32 mouse cellular contexts compared by ENCODE assay signal in the genomic region with DNA sequence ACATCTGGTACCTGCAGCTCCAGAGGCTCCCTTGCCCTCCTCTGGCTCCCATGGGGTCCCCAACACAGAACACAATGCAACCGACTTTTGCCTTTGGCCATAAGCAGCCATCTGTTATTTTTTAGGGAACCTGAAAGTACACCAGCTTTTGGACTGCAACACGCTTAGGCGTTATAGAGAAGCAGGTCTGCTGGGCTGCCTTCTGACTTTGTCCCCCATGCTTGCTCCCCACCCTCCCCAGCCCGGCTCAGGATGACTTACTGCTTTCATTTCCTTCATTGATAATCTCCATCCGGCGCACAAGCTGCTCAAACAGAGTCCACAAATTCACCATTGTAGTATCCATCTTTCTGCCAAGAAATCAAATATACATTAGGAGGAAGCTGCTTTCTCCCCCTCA. TPM values are rescaled to one million over a fixed set of nuclear protein-coding genes. Genes with fewer than 3 reads are reported as not detected.
DNase-seq lines count a peak whose midpoint lies in the region; ATAC-seq and TF ChIP-seq lines count a peak whose summit lies in the region.
"Had no signal": no experiment of that assay in that cellular context is flagged by ENCODE, and none has a peak within 500 bp of the region (broad histone marks: within the 10 kb centered on the region; RNA-seq: fewer than 3 reads in every experiment).

No protein-coding gene starts in this region.

- intact Hi-C loops in left cerebral cortex, adult 2 months (cut with DNase I), result no loop called here

- TF ChIP-seq POLR2A in bone marrow, adult 2 months (IDR thresholded peaks at IDR 0.05; ENCODE audit: borderline replicate concordance, control insufficient read depth, low read depth, low read length), result no peak

- no peak overlapping the region for H3K4me3 ChIP-seq in hindbrain, embryonic 11.5 days (ENCODE audit: low read depth, low read length)
- H3K4me3 ChIP-seq in hindbrain, embryonic 16.5 days (ENCODE audit: low read length), result no peak overlapping the region
- H3K4me3 ChIP-seq in bone marrow, adult 2 months (replicated peaks; ENCODE audit: control insufficient read depth, low read depth, low read length), result no peak overlapping the region
- no peak overlapping the region for H3K4me3 ChIP-seq in hindbrain, embryonic 12.5 days
- H3K4me3 ChIP-seq in neural tube, embryonic 12.5 days, result no peak overlapping the region
- no peak overlapping the region for H3K4me3 ChIP-seq in left cerebral cortex, adult 2 months
- H3K4me3 ChIP-seq: forebrain, embryonic 10.5 days; heart, adult 2 months; heart, embryonic 13.5 days had no signal

- TF ChIP-seq CTCF in bone marrow, adult 2 months (IDR thresholded peaks at IDR 0.05; ENCODE audit: control insufficient read depth, insufficient read depth, low read length), result no peak
- no peak for TF ChIP-seq CTCF in left cerebral cortex, adult 2 months (IDR thresholded peaks at IDR 0.05)

- peak overlapping the region; percentile 42; the same call in 1 of the 2 replicates for H3K27ac ChIP-seq in hindbrain, embryonic 11.5 days (ENCODE audit: low read depth, low read length)
- no peak overlapping the region; the same call in 1 of the 2 replicates for H3K27ac ChIP-seq in hindbrain, embryonic 16.5 days (ENCODE audit: low read depth, low read length)
- peak overlapping the region; percentile 60; the same call in 1 of the 2 replicates for H3K27ac ChIP-seq in bone marrow, adult 2 months (ENCODE audit: control insufficient read depth, insufficient read depth, low read depth, low read length, poor library complexity)
- peak overlapping the region; percentile 70 for H3K27ac ChIP-seq in hindbrain, embryonic 12.5 days
- H3K27ac ChIP-seq in neural tube, embryonic 12.5 days, result peak overlapping the region; percentile 38; the same call in 1 of the 2 replicates
- H3K27ac ChIP-seq in left cerebral cortex, adult 2 months, result no peak overlapping the region
- H3K27ac ChIP-seq: forebrain, embryonic 10.5 days; heart, adult 2 months; heart, embryonic 13.5 days; macrophage had no signal

- no peaks in the 10 kb centered on the region for H3K9me3 ChIP-seq in hindbrain, embryonic 11.5 days (ENCODE audit: control insufficient read depth, low read length)
- no peaks in the 10 kb centered on the region for H3K9me3 ChIP-seq in hindbrain, embryonic 16.5 days (ENCODE audit: control insufficient read depth, low read length)
- H3K9me3 ChIP-seq in hindbrain, embryonic 12.5 days (replicated peaks), result no peaks in the 10 kb centered on the region
- H3K9me3 ChIP-seq in neural tube, embryonic 12.5 days, result no peaks in the 10 kb centered on the region
- H3K9me3 ChIP-seq: forebrain, embryonic 10.5 days; heart, embryonic 13.5 days had no signal

- H3K27me3 ChIP-seq in hindbrain, embryonic 11.5 days (ENCODE audit: control insufficient read depth, insufficient read depth, low read length), result no peaks in the 10 kb centered on the region
- no peaks in the 10 kb centered on the region for H3K27me3 ChIP-seq in hindbrain, embryonic 16.5 days (replicated peaks; ENCODE audit: control insufficient read depth, insufficient read depth, low read length)
- no peaks in the 10 kb centered on the region for H3K27me3 ChIP-seq in hindbrain, embryonic 12.5 days
- H3K27me3 ChIP-seq in neural tube, embryonic 12.5 days (replicated peaks), result no peaks in the 10 kb centered on the region
- H3K27me3 ChIP-seq: heart, embryonic 13.5 days; Patski had no signal

- no peaks in the 10 kb centered on the region for H3K36me3 ChIP-seq in hindbrain, embryonic 11.5 days (ENCODE audit: control insufficient read depth, insufficient read depth, low read length)
- no peaks in the 10 kb centered on the region for H3K36me3 ChIP-seq in hindbrain, embryonic 16.5 days (ENCODE audit: control insufficient read depth, insufficient read depth, low read length)
- peaks cover 29% of the 10 kb centered on the region for H3K36me3 ChIP-seq in hindbrain, embryonic 12.5 days
- peaks cover 22% of the 10 kb centered on the region for H3K36me3 ChIP-seq in neural tube, embryonic 12.5 days

- DNase-seq in hindbrain, embryonic 11.5 days (ENCODE audit: low spot score), result no peak
- no peak for DNase-seq in cerebellum, adult 9-10 months
- no peak for DNase-seq in left cerebral cortex, adult 2 months (ENCODE audit: extremely low spot score in 1 of 2, low spot score in 2 of 2)
- no peak for DNase-seq in spleen, adult 12 weeks (ENCODE audit: low spot score)
- DNase-seq: adrenal gland, postnatal 36 days; cerebellum, adult 11-12 months; cerebellum, postnatal 25 days; embryo, embryonic 11 days; forebrain, postnatal 0 days; gastrocnemius, postnatal 25 days; heart, adult 2 months; heart, postnatal 14 days; kidney, adult 18-20 months; kidney, postnatal 4 days; thymus, adult 18-20 months; thymus, postnatal 36 days had no signal

- ATAC-seq in hindbrain, embryonic 11.5 days (ENCODE audit: low FRiP score), result no peak
- ATAC-seq in hindbrain, embryonic 16.5 days, result no peak
- ATAC-seq in hindbrain, embryonic 12.5 days (ENCODE audit: low FRiP score), result no peak
- no peak for ATAC-seq in neural tube, embryonic 12.5 days (ENCODE audit: low FRiP score, low read depth)
- ATAC-seq: forebrain, postnatal 0 days; lung, postnatal 0 days; Patski had no signal

- peaks cover 8% of the 10 kb centered on the region for H3K4me1 ChIP-seq in hindbrain, embryonic 11.5 days (replicated peaks; ENCODE audit: control insufficient read depth, insufficient read depth, low read length)
- H3K4me1 ChIP-seq in hindbrain, embryonic 16.5 days (ENCODE audit: control insufficient read depth, insufficient read depth, low read depth, low read length), result peaks cover 19% of the 10 kb centered on the region
- peaks cover 1% of the 10 kb centered on the region; the same call in 1 of the 2 replicates for H3K4me1 ChIP-seq in bone marrow, adult 2 months (ENCODE audit: control insufficient read depth, insufficient read depth, low read length)
- H3K4me1 ChIP-seq in hindbrain, embryonic 12.5 days, result peaks cover 44% of the 10 kb centered on the region
- H3K4me1 ChIP-seq in neural tube, embryonic 12.5 days, result peaks cover 40% of the 10 kb centered on the region

- H3K9ac ChIP-seq in hindbrain, embryonic 11.5 days (ENCODE audit: low read depth, low read length), result no peak overlapping the region
- H3K9ac ChIP-seq in hindbrain, embryonic 16.5 days (ENCODE audit: low read depth, low read length), result no peak overlapping the region
- peak overlapping the region; percentile 36; the same call in 1 of the 2 replicates for H3K9ac ChIP-seq in hindbrain, embryonic 12.5 days
- H3K9ac ChIP-seq in neural tube, embryonic 12.5 days, result no peak overlapping the region
- H3K9ac ChIP-seq: forebrain, postnatal 0 days; heart, embryonic 13.5 days had no signal

- 76% methylated on average over 6 of the region's 6 CpGs for WGBS in hindbrain, embryonic 11.5 days
- WGBS in hindbrain, embryonic 16.5 days, result 59% methylated on average over 6 of the region's 6 CpGs
- 55% methylated on average over 6 of the region's 6 CpGs for WGBS in bone marrow, adult 2 months
- 66% methylated on average over 6 of the region's 6 CpGs for WGBS in hindbrain, embryonic 12.5 days
- 60% methylated on average over 6 of the region's 6 CpGs for WGBS in neural tube, embryonic 12.5 days

- H3K4me2 ChIP-seq in hindbrain, embryonic 11.5 days (replicated peaks; ENCODE audit: low read depth, low read length), result no peak overlapping the region
- H3K4me2 ChIP-seq in hindbrain, embryonic 16.5 days (ENCODE audit: low read length), result no peak overlapping the region; the same call in 1 of the 2 replicates
- no peak overlapping the region for H3K4me2 ChIP-seq in hindbrain, embryonic 12.5 days (replicated peaks)
- H3K4me2 ChIP-seq in neural tube, embryonic 12.5 days (replicated peaks), result peak overlapping the region; percentile 4; the same call in 1 of the 2 replicates
- H3K4me2 ChIP-seq: heart, embryonic 13.5 days had no signal

RNA-seq across cellular contexts. Expression of gene Racgap1, which starts 8.8 kb away (rescaled TPM):
- polyA plus RNA-seq in hindbrain, embryonic 11.5 days (2014; fragmentation: Nextera tagmentation; extraction: Ambion mirVana), result 161 and 202 TPM in 2 replicates
- 56.7 and 64.6 TPM in 2 replicates for polyA plus RNA-seq in hindbrain, embryonic 16.5 days (2015; fragmentation: Nextera tagmentation; extraction: Ambion mirVana)
- 57.9 and 66.4 TPM in 2 replicates for polyA plus RNA-seq in bone marrow, adult 2 months (2011; ENCODE audit: insufficient read depth, insufficient read length, low replicate concordance, missing spikeins)
- polyA plus RNA-seq in hindbrain, embryonic 12.5 days (2016; fragmentation: Nextera tagmentation; extraction: Ambion mirVana), result 177 and 185 TPM in 2 replicates
- 207 and 218 TPM in 2 replicates for polyA plus RNA-seq in neural tube, embryonic 12.5 days (2016; fragmentation: Nextera tagmentation; extraction: Ambion mirVana)
- total RNA-seq in left cerebral cortex, adult 2 months (2021), result 10 to 100 TPM in 1 of 2 experiments, 1 to 10 TPM in 1; 8.0 to 10.6 TPM

RNA-seq across cellular contexts. Expression of gene Asic1, which starts 27.5 kb away (rescaled TPM):
- polyA plus RNA-seq in hindbrain, embryonic 11.5 days (2014; fragmentation: Nextera tagmentation; extraction: Ambion mirVana), result 14.4 and 21.0 TPM in 2 replicates
- 45.1 and 59.4 TPM in 2 replicates for polyA plus RNA-seq in hindbrain, embryonic 16.5 days (2015; fragmentation: Nextera tagmentation; extraction: Ambion mirVana)
- 4.7 TPM in 1 of 2 replicates, not detected in the other for polyA plus RNA-seq in bone marrow, adult 2 months (2011; ENCODE audit: insufficient read depth, insufficient read length, low replicate concordance, missing spikeins)
- polyA plus RNA-seq in hindbrain, embryonic 12.5 days (2016; fragmentation: Nextera tagmentation; extraction: Ambion mirVana), result 48.6 and 61.6 TPM in 2 replicates
- polyA plus RNA-seq in neural tube, embryonic 12.5 days (2016; fragmentation: Nextera tagmentation; extraction: Ambion mirVana), result 54.3 and 62.6 TPM in 2 replicates
- total RNA-seq in left cerebral cortex, adult 2 months (2021), result 10 to 100 TPM; 66.7 to 81.0 TPM
- total RNA-seq: liver, adult 2 months had no signal

RNA-seq across cellular contexts. Expression of gene Aqp6, which starts 41.4 kb away (rescaled TPM):
- 1.0 and 1.7 TPM in 2 replicates for polyA plus RNA-seq in hindbrain, embryonic 11.5 days (2014; fragmentation: Nextera tagmentation; extraction: Ambion mirVana)
- polyA plus RNA-seq in hindbrain, embryonic 16.5 days (2015; fragmentation: Nextera tagmentation; extraction: Ambion mirVana), result 0.68 and 0.70 TPM in 2 replicates
- not detected in 2 replicates for polyA plus RNA-seq in bone marrow, adult 2 months (2011; ENCODE audit: insufficient read depth, insufficient read length, low replicate concordance, missing spikeins)
- 1.3 and 2.8 TPM in 2 replicates for polyA plus RNA-seq in hindbrain, embryonic 12.5 days (2016; fragmentation: Nextera tagmentation; extraction: Ambion mirVana)
- 0.60 and 1.1 TPM in 2 replicates for polyA plus RNA-seq in neural tube, embryonic 12.5 days (2016; fragmentation: Nextera tagmentation; extraction: Ambion mirVana)
- under 1 TPM; 0.61 to 0.70 TPM for total RNA-seq in left cerebral cortex, adult 2 months (2021)
- total RNA-seq: adrenal gland, adult 18-20 months; adrenal gland, postnatal 36 days; forebrain, postnatal 0 days; gastrocnemius, postnatal 25 days; heart, postnatal 14 days; layer of hippocampus, postnatal 10 days; liver, adult 2 months had no signal
- polyA plus RNA-seq: forebrain, embryonic 10.5 days; forebrain, postnatal 0 days; heart, embryonic 13.5 days; kidney, embryonic 16.5 days; limb, embryonic 11.5 days; liver, adult 2 months; liver, embryonic 16.5 days; lung, postnatal 0 days; macrophage; Patski; stomach, embryonic 16.5 days had no signal

RNA-seq across cellular contexts. Expression of gene Aqp5, which starts 52.0 kb away (rescaled TPM):
- 0.28 and 0.36 TPM in 2 replicates for polyA plus RNA-seq in hindbrain, embryonic 11.5 days (2014; fragmentation: Nextera tagmentation; extraction: Ambion mirVana)
- polyA plus RNA-seq in hindbrain, embryonic 16.5 days (2015; fragmentation: Nextera tagmentation; extraction: Ambion mirVana), result 0.70 and 0.95 TPM in 2 replicates
- not detected in 2 replicates for polyA plus RNA-seq in bone marrow, adult 2 months (2011; ENCODE audit: insufficient read depth, insufficient read length, low replicate concordance, missing spikeins)
- 2.4 and 2.7 TPM in 2 replicates for polyA plus RNA-seq in hindbrain, embryonic 12.5 days (2016; fragmentation: Nextera tagmentation; extraction: Ambion mirVana)
- polyA plus RNA-seq in neural tube, embryonic 12.5 days (2016; fragmentation: Nextera tagmentation; extraction: Ambion mirVana), result 2.3 and 2.9 TPM in 2 replicates
- total RNA-seq in left cerebral cortex, adult 2 months (2021), result under 1 TPM; 0.59 to 0.79 TPM
- total RNA-seq: gastrocnemius, postnatal 25 days had no signal
- polyA plus RNA-seq: forebrain, embryonic 10.5 days; limb, embryonic 11.5 days; liver, adult 2 months; macrophage; stomach, embryonic 16.5 days had no signal

RNA-seq across cellular contexts. Expression of gene Smarcd1, which starts 59.3 kb away (rescaled TPM):
- 99.1 and 103 TPM in 2 replicates for polyA plus RNA-seq in hindbrain, embryonic 11.5 days (2014; fragmentation: Nextera tagmentation; extraction: Ambion mirVana)
- 71.7 and 86.2 TPM in 2 replicates for polyA plus RNA-seq in hindbrain, embryonic 16.5 days (2015; fragmentation: Nextera tagmentation; extraction: Ambion mirVana)
- 10.1 and 10.7 TPM in 2 replicates for polyA plus RNA-seq in bone marrow, adult 2 months (2011; ENCODE audit: insufficient read depth, insufficient read length, low replicate concordance, missing spikeins)
- polyA plus RNA-seq in hindbrain, embryonic 12.5 days (2016; fragmentation: Nextera tagmentation; extraction: Ambion mirVana), result 123 and 141 TPM in 2 replicates
- 142 and 146 TPM in 2 replicates for polyA plus RNA-seq in neural tube, embryonic 12.5 days (2016; fragmentation: Nextera tagmentation; extraction: Ambion mirVana)
- 100 to 1,000 TPM; 157 to 163 TPM for total RNA-seq in left cerebral cortex, adult 2 months (2021)

Comparison
In these comparisons a context has a peak if more than half of its experiments do, and no peak if none do; other contexts are left out.
1. H3K27ac ChIP-seq: peak in hindbrain, embryonic 11.5 days (single experiment), bone marrow, adult 2 months (single experiment), hindbrain, embryonic 12.5 days (single experiment) and neural tube, embryonic 12.5 days (single experiment); none in hindbrain, embryonic 16.5 days (single experiment) and left cerebral cortex, adult 2 months (single experiment).